Mouse (Mus musculus): ENCODE measurements at regions not wholly inside any gene's neighbourhood (a gene's known extent, or its start where the extent isn't known, plus 50 kb on each side); places are given as distances from the start of the nearest gene placed in this dataset.

DNA sequence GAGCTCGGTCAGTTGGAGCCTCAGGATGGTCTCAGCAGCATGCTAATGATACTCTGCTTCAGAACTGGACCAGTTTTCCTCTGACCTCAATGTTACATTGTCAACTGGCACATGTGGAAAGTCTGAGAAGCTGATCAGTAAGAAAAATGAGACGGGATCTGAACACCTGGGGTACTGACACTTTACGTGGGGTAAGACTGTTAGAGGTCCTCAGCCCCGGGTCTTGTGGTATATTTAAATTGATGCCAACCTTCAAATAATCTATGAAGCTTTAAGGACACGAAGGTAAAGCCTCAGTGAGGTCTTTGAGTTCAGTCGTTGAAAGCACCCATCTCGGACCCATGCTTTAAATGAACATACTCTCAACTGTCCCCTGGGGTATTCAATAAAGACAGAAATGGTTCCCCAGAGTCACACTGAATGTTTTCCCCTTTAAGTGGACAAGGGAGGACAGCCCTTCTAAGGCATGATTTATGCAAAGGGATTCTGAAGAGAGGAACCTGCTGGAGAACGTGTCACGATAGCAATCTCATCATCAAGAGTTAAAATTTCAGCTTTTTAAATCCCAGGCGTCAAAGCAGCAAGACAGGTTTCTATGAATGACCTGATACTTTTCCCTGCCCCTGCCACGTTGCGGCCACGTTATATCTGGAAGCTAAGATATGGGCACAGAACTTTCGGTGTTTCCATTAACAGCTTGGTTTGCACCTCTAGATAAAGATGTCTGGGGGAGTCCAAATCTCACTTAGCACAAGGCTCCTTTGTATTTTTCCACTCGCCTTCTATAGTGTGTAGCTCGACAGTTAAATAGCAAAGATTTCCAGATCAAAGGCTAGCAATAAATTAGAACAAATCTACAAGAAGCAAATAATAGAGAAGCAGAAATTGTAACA is 76.7 kb upstream of the Atp2b1 start:
- no peak for DNase-seq (ENCODE audit: low spot score in 2 of 2)

- no peak for DNase-seq (ENCODE audit: low spot score in 2 of 2)
Observed at GRCm38 (mm10) chr10:98838926-98839679, 75.1 kb upstream of the Atp2b1 start.

DNA sequence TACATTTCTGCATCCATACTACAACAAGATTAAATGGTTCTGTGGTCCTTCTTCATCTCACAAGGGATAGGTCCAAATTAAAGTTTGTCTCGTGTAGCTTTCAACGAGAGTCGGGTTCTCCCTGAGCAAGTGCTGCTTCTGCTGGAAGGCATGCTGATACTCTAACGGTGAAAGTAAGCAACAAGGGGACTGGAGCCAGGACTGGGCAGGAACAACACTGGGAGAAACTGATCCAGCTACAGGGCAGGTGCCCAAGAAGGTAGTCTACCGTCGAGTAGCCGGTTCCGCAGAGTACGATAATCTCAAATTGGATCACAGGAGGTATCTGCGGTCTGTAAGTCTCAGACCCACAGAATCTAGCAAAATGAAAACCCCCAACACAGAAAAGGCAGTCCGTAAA is 74.2 kb upstream of the Atp2b1 start:
- no peak for DNase-seq (ENCODE audit: low spot score in 2 of 2)

- DNase-seq (ENCODE audit: low spot score in 2 of 2), result no peak
Observed at GRCm38 (mm10) chr10:98840411-98840810, 73.8 kb upstream of the Atp2b1 start.

DNA sequence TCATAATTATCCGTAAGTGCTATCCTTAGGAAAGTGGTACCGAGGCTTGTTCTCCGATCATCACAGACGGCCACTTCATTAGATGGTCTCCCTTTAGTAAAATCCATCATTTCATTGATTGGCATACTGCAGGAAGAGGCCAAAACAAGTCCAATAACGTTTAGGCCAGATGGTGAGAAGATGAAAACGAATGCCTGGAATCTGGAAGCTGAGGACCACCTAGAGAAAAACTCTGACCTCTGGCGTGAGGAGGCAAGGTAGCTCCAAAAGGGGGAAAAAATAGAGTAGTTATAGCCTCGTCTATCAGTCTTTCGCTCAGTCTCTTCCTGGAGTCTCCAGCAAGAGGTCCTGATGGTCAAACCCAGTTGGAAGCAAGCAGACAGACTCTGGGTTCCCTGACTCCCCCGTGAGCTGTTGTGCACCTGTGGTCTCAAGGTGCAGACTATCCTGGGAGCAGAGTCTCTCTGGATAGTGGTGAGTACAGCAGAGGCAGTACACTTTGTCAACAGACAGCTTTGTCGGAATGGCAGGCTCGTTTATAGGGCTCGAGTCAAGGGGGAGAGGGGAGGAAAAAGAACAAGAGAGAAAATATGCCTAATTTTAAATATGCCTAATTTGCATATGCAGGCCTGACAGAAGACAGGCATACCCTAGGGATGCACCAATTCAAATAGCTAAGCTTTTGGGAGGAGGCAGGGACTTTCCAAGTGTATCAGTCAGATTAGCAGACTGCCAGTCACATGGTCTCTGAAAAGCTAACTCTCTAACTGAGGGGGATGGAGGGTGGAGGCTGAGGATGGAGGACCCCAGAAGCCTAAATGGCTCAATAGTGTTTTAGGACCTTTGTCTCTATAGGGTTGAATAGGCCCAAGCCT is 73.0 kb upstream of the Atp2b1 start:
- DNase-seq (ENCODE audit: low spot score in 2 of 2), result no peak

DNA sequence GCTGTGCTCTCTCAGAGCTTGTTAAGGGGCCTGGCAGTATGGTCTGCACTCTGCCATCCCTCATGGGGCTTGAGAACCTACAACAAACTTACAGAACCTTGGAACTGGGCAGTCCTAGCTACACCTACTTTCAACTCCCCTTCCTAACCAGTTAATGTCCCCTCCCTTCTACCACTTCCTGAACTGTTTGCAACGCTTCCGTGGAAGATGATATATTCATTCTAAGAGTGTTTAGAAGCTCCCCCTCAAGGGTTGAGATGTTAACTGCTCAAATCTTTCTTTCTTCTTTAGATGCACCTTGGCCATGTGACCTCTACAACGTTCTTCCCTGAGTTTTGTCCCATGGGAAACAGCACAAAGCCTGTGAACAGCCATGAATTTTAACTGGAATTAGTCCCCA is 72.3 kb upstream of the Atp2b1 start:
- no peak for DNase-seq (ENCODE audit: low spot score in 2 of 2)

GRCm38 (mm10) chr10:98842721-98843120 is 71.5 kb upstream of the Atp2b1 start:
- no peak for DNase-seq (ENCODE audit: low spot score in 2 of 2)

GRCm38 (mm10) chr10:98849851-98850250 is 64.4 kb upstream of the Atp2b1 start:
- DNase-seq (ENCODE audit: low spot score in 2 of 2), result no peak

DNA sequence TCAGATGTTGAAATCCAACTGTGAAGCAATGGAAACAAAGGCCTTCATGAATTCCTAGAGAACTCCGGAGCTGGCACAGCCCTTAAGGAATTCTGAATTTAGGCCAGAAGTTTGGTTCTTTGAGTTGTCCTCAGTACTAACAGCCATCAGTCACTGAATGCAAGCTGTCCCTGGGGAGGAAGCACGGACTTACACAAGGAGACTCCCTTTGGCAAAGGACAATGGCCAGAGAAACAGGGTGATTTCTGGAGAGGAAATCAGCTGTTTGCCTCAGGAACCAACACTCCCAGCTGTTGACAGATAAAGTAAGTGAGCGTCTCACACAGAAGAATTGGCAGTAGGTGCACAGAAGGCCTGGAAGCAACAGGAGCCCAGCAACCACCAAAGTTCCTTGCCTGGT is 56.8 kb upstream of the Atp2b1 start:
- DNase-seq (ENCODE audit: low spot score in 2 of 2), result no peak

DNA sequence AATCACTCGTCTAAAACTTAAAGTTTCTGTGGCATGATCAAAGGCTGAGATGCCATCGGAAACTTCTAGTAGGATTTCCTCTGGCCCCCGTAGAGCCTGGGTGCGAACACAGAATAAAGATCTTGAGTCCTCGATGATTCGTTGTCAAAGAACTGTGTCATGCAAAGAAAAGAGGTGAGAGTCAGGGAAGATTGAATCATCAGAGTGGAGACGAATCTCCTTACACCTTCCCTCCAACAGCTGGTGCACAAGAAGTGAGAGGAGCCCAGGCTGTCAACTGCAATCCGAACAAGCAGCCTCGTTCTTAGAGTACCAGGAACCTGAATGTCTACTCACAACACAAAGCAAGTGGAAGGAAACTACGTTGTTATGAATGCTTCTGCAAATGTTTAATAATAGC is 52.7 kb upstream of the Atp2b1 start:
- peak in 1 of 2 experiments; percentile 7 for DNase-seq (ENCODE audit: low spot score in 2 of 2)

- no peak for DNase-seq (ENCODE audit: low spot score in 2 of 2)
Observed at GRCm38 (mm10) chr10:98862712-98863111, 51.5 kb upstream of the Atp2b1 start.

GRCm38 (mm10) chr10:98864384-98864783 is 49.8 kb upstream of the Atp2b1 start:
- DNase-seq (ENCODE audit: low spot score in 2 of 2), result no peak

Measured in right cerebral cortex, postnatal 36 days (tissue).